Mouse (Mus musculus): ENCODE results near the gene Igfbp3. TPM values are rescaled to one million over a fixed set of nuclear protein-coding genes. Genes with fewer than 3 reads are reported as not detected.

The Igfbp3 gene
- not detected for polyA plus RNA-seq (2017; shearing (Covaris generic))

DNA sequence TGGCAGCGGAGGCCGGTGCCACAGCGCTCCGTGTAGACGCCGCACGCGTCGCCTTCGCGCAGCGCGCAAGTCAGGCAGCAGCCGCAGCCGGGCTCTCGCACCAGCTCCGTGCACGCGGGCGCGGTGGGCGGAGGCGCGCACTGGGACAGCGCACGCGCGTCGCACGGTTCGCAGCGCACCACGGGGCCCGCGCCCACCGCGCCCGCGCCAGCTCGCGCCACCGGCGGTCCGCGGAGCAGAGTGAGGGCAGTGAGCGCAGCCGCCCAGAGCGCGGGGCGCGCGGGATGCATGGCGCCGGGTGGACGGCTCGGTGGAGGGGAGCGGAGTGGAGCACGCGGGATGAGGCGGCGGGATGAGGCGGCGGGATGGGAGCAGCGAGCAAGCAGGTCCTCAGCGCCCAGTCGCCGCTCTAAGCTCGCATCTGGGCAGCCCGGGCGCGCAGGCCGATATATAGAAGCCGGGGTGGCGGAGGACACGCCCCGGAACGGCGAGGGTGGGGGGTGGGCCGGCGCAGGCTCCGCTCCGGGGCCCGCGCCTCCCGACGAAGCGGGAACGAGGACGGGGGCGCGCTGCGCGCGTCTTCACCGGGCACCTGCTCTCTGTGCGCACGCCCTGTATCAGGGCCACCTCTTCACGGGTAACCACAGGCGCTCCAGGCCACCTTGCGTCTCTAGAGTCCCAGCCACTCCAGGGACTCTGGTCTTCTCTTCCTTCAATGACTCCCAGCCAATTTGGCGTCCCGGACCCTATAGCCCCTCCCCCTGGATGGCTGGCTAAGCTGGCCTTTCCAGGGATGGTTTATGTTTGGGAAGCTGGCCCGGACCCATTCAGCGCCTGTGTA, at the start of gene Igfbp3:
Igfbp3 (minus strand) TSS at position 423 of the 841 bp plus-strand sequence.

DNA sequence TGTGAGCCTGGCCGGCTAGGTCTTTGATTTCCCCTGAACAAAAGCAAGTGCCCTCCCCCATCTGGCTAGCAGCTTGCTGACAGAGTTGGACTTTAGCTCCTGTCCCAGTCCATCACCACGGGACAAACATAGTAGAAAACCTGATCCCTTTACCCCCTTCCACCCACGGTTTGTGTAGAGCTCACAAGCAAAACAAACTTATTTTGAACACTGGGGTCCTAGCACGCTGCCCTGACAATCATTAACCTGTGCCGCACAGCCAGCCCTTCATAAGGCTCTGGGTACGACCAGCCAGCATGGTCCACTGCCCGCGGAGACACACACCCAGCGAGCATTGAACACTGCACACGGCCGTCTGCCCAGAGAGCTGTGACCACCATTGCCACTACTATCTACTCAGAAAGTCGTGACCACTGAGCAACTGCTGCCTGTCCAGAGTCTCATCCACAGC, 16.2 kb downstream of the Igfbp3 start, which contains the start of gene Igfbp1:
Igfbp1 (plus strand) TSS at position 292 of the 451 bp plus-strand sequence.

DNA sequence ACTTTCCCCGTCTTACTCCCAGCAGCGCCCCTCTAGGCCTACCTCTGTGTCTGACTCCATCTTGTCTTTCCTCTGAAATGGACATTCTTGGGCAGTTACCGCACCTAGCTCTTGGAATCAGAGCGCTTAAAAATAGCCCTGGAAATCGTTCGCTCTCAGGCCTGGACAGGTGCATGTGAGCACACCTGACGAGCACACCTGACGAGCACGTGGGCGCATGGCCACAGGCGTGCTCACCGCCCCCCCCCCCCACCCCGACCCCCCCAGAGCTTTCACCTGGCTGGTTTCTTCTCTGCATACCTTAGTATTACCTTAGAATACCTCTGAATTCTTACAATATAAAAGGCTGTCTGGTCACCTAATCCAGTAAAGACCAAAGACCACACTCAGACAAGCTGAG, 25.3 kb downstream of the Igfbp3 start, which contains the start of gene Gm11985:
Gm11985 (minus strand) TSS at position 101 of the 400 bp plus-strand sequence.

Other genes starting within 250 kb of the Igfbp3 start
- 0.11 TPM for gene Adcy1, start 150.4 kb downstream of the Igfbp3 start, polyA plus RNA-seq (2017; shearing (Covaris generic))
- gene Gm11985, start 25.4 kb downstream of the Igfbp3 start, polyA plus RNA-seq (2017; shearing (Covaris generic)), result not detected
- gene Igfbp1, start 16.1 kb downstream of the Igfbp3 start, polyA plus RNA-seq (2017; shearing (Covaris generic)), result not detected

Data from effector memory CD4-positive, alpha-beta T cell, adult 5 months (primary cell).